Mouse (Mus musculus) ovary, adult 2 months (tissue): ENCODE measurements around the gene Kif4. TPM values are rescaled to one million over a fixed set of nuclear protein-coding genes. Genes with fewer than 3 reads are reported as not detected.

ENCODE experiments used
- polyA plus RNA-seq: library from polyadenylated mRNA; depleted of rRNA; stranded (reverse); fragments of >200 nt; gene quantifications from 2 replicates; pipeline ENCODE4 v1.2.3, GENCODE M21; 2012; rRNA removed

Kif4 gene
- polyA plus RNA-seq, result 1.1 and 1.9 TPM in 2 replicates

DNA sequence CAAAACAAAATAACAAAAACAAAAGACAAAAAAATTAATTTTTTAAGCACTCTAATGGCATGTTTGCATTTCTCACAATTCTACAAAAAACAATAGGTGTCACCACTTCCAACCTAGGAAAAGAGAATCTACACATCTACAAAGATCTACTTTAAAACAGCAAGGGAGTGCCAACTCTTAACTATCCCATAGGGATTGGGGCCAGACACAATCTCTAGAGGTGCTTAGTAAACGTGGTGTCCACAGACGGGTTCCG lies at the start of gene Kif4:
TSS of gene Kif4 (plus strand) at position 192 of the 256 bp plus-strand sequence.

GRCm38 (mm10) chrX:100594791-100595190 lies 30.7 kb upstream of the Kif4 start, which contains the start of gene P2ry4:
TSS of gene P2ry4 (minus strand) at chrX:100594869.

GRCm38 (mm10) chrX:100605314-100605713 lies 20.2 kb upstream of the Kif4 start, which contains the start of gene Arr3:
TSS of gene Arr3 (plus strand) at chrX:100605497.

GRCm38 (mm10) chrX:100625802-100626793 lies 561 bp downstream of the Kif4 start, which contains the start of gene Pdzd11:
TSS of gene Pdzd11 (minus strand) at chrX:100626568.

GRCm38 (mm10) chrX:100729665-100730188 lies 104.2 kb downstream of the Kif4 start, which contains the start of gene Gdpd2:
TSS of gene Gdpd2 (plus strand) at chrX:100729873.

DNA sequence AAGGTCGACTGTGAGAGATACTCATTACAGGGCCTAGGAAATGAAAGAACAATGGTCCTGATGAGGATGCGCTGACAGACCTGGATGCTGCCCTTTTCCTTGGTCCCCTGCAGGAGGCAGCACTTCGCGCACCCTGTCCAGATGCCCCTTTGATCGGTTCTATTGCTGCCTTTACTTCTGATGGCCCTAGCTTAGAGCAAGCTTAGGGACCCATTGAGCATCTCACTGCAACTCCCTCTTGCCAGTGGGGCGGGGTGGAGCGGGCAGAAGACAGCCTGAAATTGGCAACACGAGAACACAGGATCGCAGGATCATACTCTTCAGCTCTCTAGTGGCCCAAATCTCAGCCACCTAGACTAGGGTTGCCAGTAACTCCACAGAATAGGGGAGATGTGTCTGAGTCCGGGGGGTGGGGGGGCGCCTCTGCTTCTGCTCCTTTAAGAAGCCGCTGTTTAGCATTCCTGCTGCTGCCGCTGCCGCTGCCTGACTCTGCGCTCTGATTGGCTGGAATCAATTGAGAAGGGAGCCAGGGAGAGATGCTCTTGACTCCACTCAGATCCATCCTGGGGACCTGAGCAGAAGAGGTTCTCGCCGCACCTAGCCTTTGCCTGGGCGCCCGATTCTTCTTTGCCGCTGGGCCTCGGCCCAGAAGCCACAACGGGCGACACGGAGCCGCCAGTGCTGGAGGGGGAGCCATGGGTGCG lies 141.8 kb downstream of the Kif4 start, which contains the start of gene Dlg3:
TSS of gene Dlg3 (plus strand) at position 542 of the 704 bp plus-strand sequence.

Other genes starting within 250 kb of the Kif4 start
- not detected in 2 replicates for gene Otud6a, start 196.7 kb upstream of the Kif4 start, polyA plus RNA-seq
- 0.67 and 0.79 TPM in 2 replicates for gene Awat2, start 183.0 kb upstream of the Kif4 start, polyA plus RNA-seq
- 13.3 and 18.1 TPM in 2 replicates for gene Igbp1, start 131.4 kb upstream of the Kif4 start, polyA plus RNA-seq
- gene Dgat2l6, start 100.9 kb upstream of the Kif4 start, polyA plus RNA-seq, result not detected in 2 replicates
- gene Awat1, start 53.5 kb upstream of the Kif4 start, polyA plus RNA-seq, result not detected in 2 replicates
- gene P2ry4, start 30.9 kb upstream of the Kif4 start, polyA plus RNA-seq, result 0.05 and 0.06 TPM in 2 replicates
- not detected in 2 replicates for gene Arr3, start 20.2 kb upstream of the Kif4 start, polyA plus RNA-seq
- 10.7 and 14.5 TPM in 2 replicates for gene Pdzd11, start 831 bp downstream of the Kif4 start, polyA plus RNA-seq
- 53.7 and 59.2 TPM in 2 replicates for gene Gdpd2, start 104.1 kb downstream of the Kif4 start, polyA plus RNA-seq
- 7.8 and 15.1 TPM in 2 replicates for gene Dlg3, start 142.0 kb downstream of the Kif4 start, polyA plus RNA-seq